Mouse (Mus musculus) heart, adult 2 months (tissue): Measurements from ENCODE around the gene Gm11111.

Source experiments
- CTCF ChIP-seq: fragments of 200-600 bp; IDR thresholded peaks from 2 replicates; pipeline ENCODE4 v1.8.1; 2022; ENCODE audit warnings: antibody characterized with exemption, mild to moderate bottlenecking, moderate library complexity
- EP300 ChIP-seq: fragments of 200-500 bp; IDR thresholded peaks from 2 replicates; pipeline ENCODE4 v1.6.1; 2011; ENCODE audit warnings: low read depth, low read length, control low read depth; ENCODE audit not compliant: insufficient read depth
- POLR2A ChIP-seq: fragments of 200-500 bp; IDR thresholded peaks from 2 replicates; pipeline ENCODE4 v1.6.1; 2011; ENCODE audit warnings: mild to moderate bottlenecking, low read depth, low read length, control low read depth; ENCODE audit not compliant: insufficient read depth

DNA sequence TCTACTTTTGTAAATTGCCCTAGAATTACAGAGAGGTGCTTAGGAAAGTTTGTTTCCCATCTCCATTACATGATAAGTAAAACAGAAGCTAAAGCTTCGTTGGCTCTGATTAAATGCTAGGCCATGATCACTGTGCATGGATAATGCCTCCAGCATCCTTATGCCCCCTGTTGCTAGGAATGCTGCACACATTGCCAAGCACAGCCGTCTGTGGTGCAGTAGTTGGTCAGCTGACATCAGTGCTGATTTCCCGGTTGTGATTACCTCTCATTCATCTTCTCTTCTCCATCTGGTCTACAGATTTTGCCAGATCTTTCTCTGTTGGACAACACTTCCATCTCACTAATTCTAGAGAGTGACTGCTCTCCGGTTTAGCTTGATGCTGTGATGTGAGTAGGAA lies 19.9 kb downstream of the Gm11111 start:
- TF ChIP-seq CTCF (no peak), EP300 (no peak), POLR2A (no peak)
